ENCODE assay signal across 28 mouse cellular contexts in the genomic region with DNA sequence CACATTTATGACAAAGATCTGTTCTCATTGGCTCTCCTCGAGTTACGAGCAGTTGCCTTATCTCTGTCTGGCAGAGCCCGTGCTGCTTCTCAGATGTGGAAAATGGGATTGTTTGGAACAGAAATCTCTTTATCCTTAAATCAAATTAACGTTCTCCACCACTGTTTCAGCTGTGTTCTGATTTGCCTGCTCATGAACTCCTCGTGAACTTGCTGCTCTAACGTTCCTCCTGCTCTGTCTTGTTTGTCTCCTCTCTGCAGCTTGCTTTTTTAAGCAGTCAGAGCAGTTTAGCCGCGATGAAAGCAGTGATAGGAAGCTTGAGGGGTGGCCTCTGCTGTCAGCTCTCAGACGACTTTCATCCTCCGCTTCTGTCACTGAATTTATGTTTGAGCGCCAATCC. TPM values are rescaled to one million over a fixed set of nuclear protein-coding genes. Genes with fewer than 3 reads are reported as not detected.
DNase-seq lines count a peak whose midpoint lies in the region; ATAC-seq and TF ChIP-seq lines count a peak whose summit lies in the region.
"Had no signal": no experiment of that assay in that cellular context is flagged by ENCODE, and none has a peak within 500 bp of the region (broad histone marks: within the 10 kb centered on the region; RNA-seq: fewer than 3 reads in every experiment).

No protein-coding gene starts in this region.

- no peaks in the 10 kb centered on the region for H3K36me3 ChIP-seq in embryonic facial prominence, embryonic 11.5 days (replicated peaks; ENCODE audit: control insufficient read depth, insufficient read depth, low read depth, low read length)
- H3K36me3 ChIP-seq in embryonic facial prominence, embryonic 10.5 days (replicated peaks): peaks cover 5% of the 10 kb centered on the region; the same call in 1 of the 2 replicates
- no peaks in the 10 kb centered on the region for H3K36me3 ChIP-seq in intestine, embryonic 14.5 days (ENCODE audit: control insufficient read depth, insufficient read depth, low read length)
- no peaks in the 10 kb centered on the region for H3K36me3 ChIP-seq in intestine, postnatal 0 days (ENCODE audit: control insufficient read depth, insufficient read depth)
- H3K36me3 ChIP-seq: limb, embryonic 10.5 days; liver, embryonic 15.5 days had no signal

- no peak for ATAC-seq in embryonic facial prominence, embryonic 11.5 days (replicated peaks; ENCODE audit: insufficient number of reproducible peaks, low FRiP score, low TSS enrichment, low read depth)
- no peak for ATAC-seq in intestine, embryonic 14.5 days (replicated peaks; ENCODE audit: low FRiP score, low TSS enrichment, low read depth)
- ATAC-seq in intestine, postnatal 0 days: no peak
- ATAC-seq: CD4-positive, CD25-positive, alpha-beta regulatory T cell, adult 4 months; lung, postnatal 0 days had no signal

- no peaks in the 10 kb centered on the region for H3K9me3 ChIP-seq in embryonic facial prominence, embryonic 11.5 days (replicated peaks; ENCODE audit: control insufficient read depth, low read length)
- H3K9me3 ChIP-seq in embryonic facial prominence, embryonic 10.5 days: no peaks in the 10 kb centered on the region
- no peaks in the 10 kb centered on the region for H3K9me3 ChIP-seq in intestine, embryonic 14.5 days (ENCODE audit: control insufficient read depth, low read length)
- H3K9me3 ChIP-seq in intestine, postnatal 0 days (ENCODE audit: control insufficient read depth): no peaks in the 10 kb centered on the region
- H3K9me3 ChIP-seq: forebrain, embryonic 10.5 days; hindbrain, embryonic 12.5 days; limb, embryonic 10.5 days; liver, embryonic 15.5 days; midbrain, embryonic 12.5 days had no signal

- no peak overlapping the region for H3K27ac ChIP-seq in embryonic facial prominence, embryonic 11.5 days (replicated peaks; ENCODE audit: low read depth, low read length)
- H3K27ac ChIP-seq in embryonic facial prominence, embryonic 10.5 days (replicated peaks): no peak overlapping the region
- H3K27ac ChIP-seq in intestine, embryonic 14.5 days (ENCODE audit: low read depth): no peak overlapping the region
- H3K27ac ChIP-seq in intestine, postnatal 0 days (ENCODE audit: low read depth, low read length): no peak overlapping the region; the same call in 1 of the 2 replicates
- H3K27ac ChIP-seq: forebrain, embryonic 10.5 days; hindbrain, embryonic 12.5 days; limb, embryonic 10.5 days; liver, embryonic 15.5 days; macrophage; midbrain, embryonic 12.5 days; stomach, postnatal 0 days had no signal

- H3K27me3 ChIP-seq in embryonic facial prominence, embryonic 11.5 days (ENCODE audit: control insufficient read depth, insufficient read depth, low read length): no peaks in the 10 kb centered on the region
- no peaks in the 10 kb centered on the region for H3K27me3 ChIP-seq in embryonic facial prominence, embryonic 10.5 days (replicated peaks; ENCODE audit: low read depth, poor library complexity, severe bottlenecking)
- no peaks in the 10 kb centered on the region for H3K27me3 ChIP-seq in intestine, embryonic 14.5 days (replicated peaks; ENCODE audit: control insufficient read depth, insufficient read depth, low read length)
- no peaks in the 10 kb centered on the region for H3K27me3 ChIP-seq in intestine, postnatal 0 days (replicated peaks; ENCODE audit: control insufficient read depth, insufficient read depth, low read length)
- H3K27me3 ChIP-seq: hindbrain, embryonic 12.5 days; liver, embryonic 15.5 days; midbrain, embryonic 12.5 days had no signal

- peak; percentile 32 for DNase-seq in embryonic facial prominence, embryonic 11.5 days (ENCODE audit: low spot score)
- DNase-seq in embryonic facial prominence, embryonic 10.5 days (ENCODE audit: low spot score): no peak
- DNase-seq in intestine, embryonic 14.5 days (ENCODE audit: low spot score): no peak
- DNase-seq in kidney, postnatal 14 days: peak; percentile 17
- DNase-seq in kidney, adult 8-10 months: no peak
- peak; percentile 29 for DNase-seq in brain, embryonic 14.5 days (ENCODE audit: low read depth)
- DNase-seq in layer of hippocampus, postnatal 36 days: no peak
- DNase-seq: adrenal gland, postnatal 25 days; cerebellum, adult 11 months; cerebellum, adult 9-11 months; gastrocnemius, postnatal 25 days; heart, postnatal 14 days; liver; right cerebral cortex, postnatal 14 days; thymus, adult 2 months had no signal

- no peak for TF ChIP-seq POLR2A in brain, embryonic 14.5 days (IDR thresholded peaks at IDR 0.05; ENCODE audit: borderline replicate concordance, extremely low read depth, insufficient read depth, insufficient read length, poor library complexity, severe bottlenecking)

- no peak overlapping the region for H3K9ac ChIP-seq in embryonic facial prominence, embryonic 11.5 days (replicated peaks; ENCODE audit: low read length)
- H3K9ac ChIP-seq in intestine, embryonic 14.5 days (ENCODE audit: low read length): no peak overlapping the region
- no peak overlapping the region for H3K9ac ChIP-seq in intestine, postnatal 0 days (ENCODE audit: low read depth, low read length)
- H3K9ac ChIP-seq: hindbrain, embryonic 12.5 days; liver, embryonic 15.5 days; midbrain, embryonic 12.5 days had no signal

- no peak overlapping the region for H3K4me2 ChIP-seq in embryonic facial prominence, embryonic 11.5 days (ENCODE audit: low read depth, low read length)
- H3K4me2 ChIP-seq in intestine, embryonic 14.5 days (ENCODE audit: low read length): 0 out of 2 replicates have a peak overlapping the region, but pooled peaks have one; percentile 0
- no peak overlapping the region for H3K4me2 ChIP-seq in intestine, postnatal 0 days (replicated peaks; ENCODE audit: low read depth)
- H3K4me2 ChIP-seq: hindbrain, embryonic 12.5 days; liver, embryonic 15.5 days; midbrain, embryonic 12.5 days had no signal

- no peak for TF ChIP-seq CTCF in intestine, postnatal 0 days (IDR thresholded peaks at IDR 0.05; ENCODE audit: low read depth)
- no peak for TF ChIP-seq CTCF in brain, embryonic 14.5 days (IDR thresholded peaks at IDR 0.05; ENCODE audit: borderline replicate concordance, extremely low read depth, insufficient read depth, insufficient read length)

- 50% methylated on average over 11 of the region's 11 CpGs for WGBS in embryonic facial prominence, embryonic 11.5 days
- WGBS in embryonic facial prominence, embryonic 10.5 days: 53% methylated on average over 11 of the region's 11 CpGs
- 13% methylated on average over 11 of the region's 11 CpGs for WGBS in intestine, embryonic 14.5 days
- 20% methylated on average over 11 of the region's 11 CpGs for WGBS in intestine, postnatal 0 days

- H3K4me1 ChIP-seq in embryonic facial prominence, embryonic 11.5 days (ENCODE audit: control insufficient read depth, insufficient read depth, low read length): no peaks in the 10 kb centered on the region
- peaks cover 8% of the 10 kb centered on the region for H3K4me1 ChIP-seq in embryonic facial prominence, embryonic 10.5 days
- H3K4me1 ChIP-seq in intestine, embryonic 14.5 days (replicated peaks; ENCODE audit: control insufficient read depth, insufficient read depth, low read length): no peaks in the 10 kb centered on the region
- H3K4me1 ChIP-seq in intestine, postnatal 0 days (replicated peaks; ENCODE audit: control insufficient read depth, insufficient read depth, low read length): no peaks in the 10 kb centered on the region
- H3K4me1 ChIP-seq: forebrain, embryonic 10.5 days; hindbrain, embryonic 12.5 days; liver, embryonic 15.5 days; midbrain, embryonic 12.5 days had no signal

- H3K4me3 ChIP-seq in embryonic facial prominence, embryonic 11.5 days (ENCODE audit: low read depth, low read length): no peak overlapping the region
- H3K4me3 ChIP-seq in embryonic facial prominence, embryonic 10.5 days: no peak overlapping the region
- H3K4me3 ChIP-seq in intestine, embryonic 14.5 days (ENCODE audit: low read depth, low read length): no peak overlapping the region
- H3K4me3 ChIP-seq in intestine, postnatal 0 days (ENCODE audit: low read depth, low read length): no peak overlapping the region
- H3K4me3 ChIP-seq: forebrain, embryonic 10.5 days; hindbrain, embryonic 12.5 days; limb, embryonic 10.5 days; liver, embryonic 15.5 days; midbrain, embryonic 12.5 days had no signal

RNA-seq across cellular contexts. Expression of gene Erc2, which starts 32.4 kb away (rescaled TPM):
- 5.2 and 7.3 TPM in 2 replicates for polyA plus RNA-seq in embryonic facial prominence, embryonic 11.5 days (2014; fragmentation: Nextera tagmentation; extraction: Ambion mirVana)
- 6.2 and 7.2 TPM in 2 replicates for polyA plus RNA-seq in embryonic facial prominence, embryonic 10.5 days (2016; fragmentation: Nextera tagmentation; extraction: Ambion mirVana)
- 7.8 and 8.1 TPM in 2 replicates for polyA plus RNA-seq in intestine, embryonic 14.5 days (2014; fragmentation: Nextera tagmentation; extraction: Ambion mirVana)
- 3.0 and 3.1 TPM in 2 replicates for polyA plus RNA-seq in intestine, postnatal 0 days (2015; fragmentation: Nextera tagmentation; extraction: Ambion mirVana)
- 37.9 and 59.4 TPM in 2 replicates for polyA plus RNA-seq in brain, embryonic 14.5 days (2012; rRNA removed)
- 100 to 1,000 TPM; 221 to 266 TPM for total RNA-seq in layer of hippocampus, postnatal 36 days (2021)
- total RNA-seq: common myeloid progenitor, adult 5-6 weeks; monocyte, adult 5-6 weeks; neutrophil, adult 5-6 weeks had no signal
- polyA plus RNA-seq: macrophage had no signal

Comparison
In these comparisons a context has a peak if more than half of its experiments do, and no peak if none do; other contexts are left out.
1. DNase-seq: peak in embryonic facial prominence, embryonic 11.5 days (single experiment), kidney, postnatal 14 days (single experiment) and brain, embryonic 14.5 days (single experiment); none in embryonic facial prominence, embryonic 10.5 days (single experiment), intestine, embryonic 14.5 days (single experiment), kidney, adult 8-10 months (0 of 2) and layer of hippocampus, postnatal 36 days (0 of 2).